Mouse (Mus musculus) kidney, embryonic 15.5 days (tissue): ENCODE measurements at regions not wholly inside any gene's neighbourhood (a gene's known extent, or its start where the extent isn't known, plus 50 kb on each side); places are given as distances from the start of the nearest gene placed in this dataset.

Experiments used
- ATAC-seq: fragments of 200-750 bp; cut with Nextera tagmentation; replicated peaks from 2 replicates; pipeline ENCODE4 v1.8.0; 2017; ENCODE audit warnings: moderate TSS enrichment; ENCODE audit not compliant: low FRiP score
- H3K27ac ChIP-seq: fragments of 300-500 bp; sonication (generic); 2 replicates; pipeline ENCODE4 v1.5.1; 2015; ENCODE audit warnings: mild to moderate bottlenecking, inconsistent platforms
- H3K27me3 ChIP-seq: fragments of 300-500 bp; sonication (generic); 2 replicates; pipeline ENCODE4 v1.6.1; 2015; ENCODE audit warnings: inconsistent platforms
- H3K36me3 ChIP-seq: fragments of 300-500 bp; sonication (generic); 2 replicates; pipeline ENCODE4 v1.6.1; 2015; ENCODE audit warnings: inconsistent platforms
- H3K4me1 ChIP-seq: fragments of 300-500 bp; sonication (generic); 2 replicates; pipeline ENCODE4 v1.6.1; 2015; ENCODE audit warnings: inconsistent platforms
- H3K4me2 ChIP-seq: fragments of 300-500 bp; sonication (generic); 2 replicates; pipeline ENCODE4 v1.6.1; 2015; ENCODE audit warnings: moderate library complexity, mild to moderate bottlenecking, inconsistent platforms
- H3K4me3 ChIP-seq: fragments of 300-500 bp; sonication (generic); replicated peaks from 2 replicates; pipeline ENCODE4 v1.5.1; 2015; ENCODE audit warnings: mild to moderate bottlenecking, inconsistent platforms
- H3K9ac ChIP-seq: fragments of 300-500 bp; sonication (generic); 2 replicates; pipeline ENCODE4 v1.6.1; 2015; ENCODE audit warnings: mild to moderate bottlenecking, inconsistent platforms
- H3K9me3 ChIP-seq: fragments of 300-500 bp; sonication (generic); replicated peaks from 2 replicates; pipeline ENCODE4 v1.6.1; 2016; ENCODE audit warnings: inconsistent platforms
- WGBS: fragments of 180-500 bp; shearing (Covaris S2); methylation state at CpG from one replicate; pipeline ENCODE4 v1.1.7; 2015; ENCODE audit warnings: mixed read lengths; 5-methylcytosine and 5-hydroxymethylcytosine counted together

GRCm38 (mm10) chr5:83890619-83891185, 526.5 kb downstream of the Epha5 start:
- no peak overlapping the region for H3K4me2 ChIP-seq
- 73% methylated on average over 2 of the region's 2 CpGs for WGBS

GRCm38 (mm10) chr5:83872052-83872451, 517.1 kb upstream of the Tecrl start:
- H3K27ac ChIP-seq, result no peak overlapping the region
- 82% methylated on average over 1 of the region's 1 CpGs for WGBS
- H3K4me2 ChIP-seq, result no peak overlapping the region
- no peaks in the 10 kb centered on the region for H3K9me3 ChIP-seq
- H3K27me3 ChIP-seq, result no peaks in the 10 kb centered on the region
- H3K4me1 ChIP-seq, result no peaks in the 10 kb centered on the region
- H3K4me3 ChIP-seq, result no peak overlapping the region
- no peak overlapping the region for H3K9ac ChIP-seq
- ATAC-seq, result no peak
- no peaks in the 10 kb centered on the region for H3K36me3 ChIP-seq

More at GRCm38 (mm10) chr5:83890619-83891185, 526.5 kb downstream of the Epha5 start:
- Histone ChIP-seq H3K36me3 (no peaks in the 10 kb centered on the region), H3K27me3 (no peaks in the 10 kb centered on the region), H3K9me3 (no peaks in the 10 kb centered on the region), H3K27ac (no peak overlapping the region), H3K9ac (no peak overlapping the region), H3K4me1 (no peaks in the 10 kb centered on the region), H3K4me3 (no peak overlapping the region)
- ATAC-seq, result no peak

- Histone ChIP-seq H3K4me2 (no peak overlapping the region), H3K27ac (no peak overlapping the region), H3K4me3 (no peak overlapping the region), H3K36me3 (no peaks in the 10 kb centered on the region), H3K4me1 (no peaks in the 10 kb centered on the region), H3K9ac (no peak overlapping the region), H3K9me3 (no peaks in the 10 kb centered on the region), H3K27me3 (no peaks in the 10 kb centered on the region)
- WGBS, result 85% methylated on average over 4 of the region's 4 CpGs
- ATAC-seq, result no peak
Measured at GRCm38 (mm10) chr5:83868359-83868758, 513.4 kb upstream of the Tecrl start.

GRCm38 (mm10) chr5:83861674-83862073, 506.7 kb upstream of the Tecrl start:
- Histone ChIP-seq H3K9me3 (no peaks in the 10 kb centered on the region), H3K4me3 (no peak overlapping the region), H3K9ac (no peak overlapping the region), H3K36me3 (no peaks in the 10 kb centered on the region), H3K4me1 (no peaks in the 10 kb centered on the region), H3K4me2 (no peak overlapping the region), H3K27ac (no peak overlapping the region), H3K27me3 (no peaks in the 10 kb centered on the region)
- ATAC-seq, result peak; percentile 64

GRCm38 (mm10) chr5:83852022-83852421, 497.0 kb upstream of the Tecrl start:
- Histone ChIP-seq H3K36me3 (no peaks in the 10 kb centered on the region), H3K9me3 (no peaks in the 10 kb centered on the region), H3K27me3 (no peaks in the 10 kb centered on the region), H3K27ac (no peak overlapping the region), H3K4me3 (no peak overlapping the region), H3K4me2 (no peak overlapping the region), H3K9ac (no peak overlapping the region), H3K4me1 (no peaks in the 10 kb centered on the region)
- ATAC-seq, result no peak
- 71% methylated on average over 4 of the region's 4 CpGs for WGBS

- no peak overlapping the region for H3K4me3 ChIP-seq
- no peak overlapping the region for H3K27ac ChIP-seq
- 87% methylated on average over 2 of the region's 2 CpGs for WGBS
- H3K9ac ChIP-seq, result no peak overlapping the region
- ATAC-seq, result no peak
- H3K4me1 ChIP-seq, result no peaks in the 10 kb centered on the region
- H3K4me2 ChIP-seq, result no peak overlapping the region
- no peaks in the 10 kb centered on the region for H3K9me3 ChIP-seq
- H3K27me3 ChIP-seq, result no peaks in the 10 kb centered on the region
- no peaks in the 10 kb centered on the region for H3K36me3 ChIP-seq
Measured at GRCm38 (mm10) chr5:83826561-83826960, 471.6 kb upstream of the Tecrl start.

- H3K4me3 ChIP-seq, result no peak overlapping the region
- H3K9ac ChIP-seq, result no peak overlapping the region
- 72% methylated on average over 2 of the region's 2 CpGs for WGBS
- no peaks in the 10 kb centered on the region for H3K9me3 ChIP-seq
- no peak for ATAC-seq
- H3K27me3 ChIP-seq, result no peaks in the 10 kb centered on the region
- no peaks in the 10 kb centered on the region for H3K36me3 ChIP-seq
- no peaks in the 10 kb centered on the region for H3K4me1 ChIP-seq
- no peak overlapping the region for H3K4me2 ChIP-seq
- no peak overlapping the region for H3K27ac ChIP-seq
Measured at GRCm38 (mm10) chr5:83824838-83825466, 470.0 kb upstream of the Tecrl start.

- WGBS, result 90% methylated on average over 2 of the region's 2 CpGs
- H3K36me3 ChIP-seq, result no peaks in the 10 kb centered on the region
- no peak for ATAC-seq
- H3K4me1 ChIP-seq, result no peaks in the 10 kb centered on the region
- no peaks in the 10 kb centered on the region for H3K27me3 ChIP-seq
- no peak overlapping the region for H3K4me2 ChIP-seq
- no peak overlapping the region for H3K4me3 ChIP-seq
- no peaks in the 10 kb centered on the region for H3K9me3 ChIP-seq
- no peak overlapping the region for H3K9ac ChIP-seq
- H3K27ac ChIP-seq, result no peak overlapping the region
Measured at GRCm38 (mm10) chr5:83811309-83811708, 456.3 kb upstream of the Tecrl start.

GRCm38 (mm10) chr5:83800028-83800427, 445.0 kb upstream of the Tecrl start:
- no peaks in the 10 kb centered on the region for H3K36me3 ChIP-seq
- H3K9ac ChIP-seq, result no peak overlapping the region
- H3K4me2 ChIP-seq, result no peak overlapping the region
- no peaks in the 10 kb centered on the region for H3K27me3 ChIP-seq
- no peaks in the 10 kb centered on the region for H3K4me1 ChIP-seq
- no peak overlapping the region for H3K27ac ChIP-seq
- ATAC-seq, result no peak
- H3K9me3 ChIP-seq, result no peaks in the 10 kb centered on the region
- 71% methylated on average over 3 of the region's 3 CpGs for WGBS
- no peak overlapping the region for H3K4me3 ChIP-seq

- Histone ChIP-seq H3K9ac (no peak overlapping the region), H3K4me2 (no peak overlapping the region), H3K4me1 (no peaks in the 10 kb centered on the region), H3K9me3 (no peaks in the 10 kb centered on the region), H3K27ac (no peak overlapping the region), H3K36me3 (no peaks in the 10 kb centered on the region), H3K4me3 (no peak overlapping the region), H3K27me3 (no peaks in the 10 kb centered on the region)
- 57% methylated on average over 1 of the region's 1 CpGs for WGBS
- no peak for ATAC-seq
Measured at GRCm38 (mm10) chr5:83780419-83780818, 425.4 kb upstream of the Tecrl start.

GRCm38 (mm10) chr5:83778310-83778972, 423.4 kb upstream of the Tecrl start:
- no peak overlapping the region for H3K4me3 ChIP-seq

GRCm38 (mm10) chr5:83741913-83742312, 386.9 kb upstream of the Tecrl start:
- no peak overlapping the region for H3K9ac ChIP-seq
- no peak overlapping the region for H3K4me3 ChIP-seq
- no peaks in the 10 kb centered on the region for H3K36me3 ChIP-seq
- H3K27me3 ChIP-seq, result no peaks in the 10 kb centered on the region
- H3K9me3 ChIP-seq, result no peaks in the 10 kb centered on the region
- no peak overlapping the region for H3K4me2 ChIP-seq
- H3K27ac ChIP-seq, result no peak overlapping the region
- ATAC-seq, result no peak
- H3K4me1 ChIP-seq, result no peaks in the 10 kb centered on the region
- WGBS, result 79% methylated on average over 3 of the region's 3 CpGs

More at GRCm38 (mm10) chr5:83778310-83778972, 423.4 kb upstream of the Tecrl start:
- ATAC-seq, result no peak
- no peaks in the 10 kb centered on the region for H3K4me1 ChIP-seq
- no peaks in the 10 kb centered on the region for H3K36me3 ChIP-seq
- H3K9ac ChIP-seq, result no peak overlapping the region
- H3K9me3 ChIP-seq, result no peaks in the 10 kb centered on the region
- no peak overlapping the region for H3K27ac ChIP-seq
- H3K4me2 ChIP-seq, result no peak overlapping the region
- no peaks in the 10 kb centered on the region for H3K27me3 ChIP-seq
- 30% methylated on average over 3 of the region's 3 CpGs for WGBS
